In the genomic region with DNA sequence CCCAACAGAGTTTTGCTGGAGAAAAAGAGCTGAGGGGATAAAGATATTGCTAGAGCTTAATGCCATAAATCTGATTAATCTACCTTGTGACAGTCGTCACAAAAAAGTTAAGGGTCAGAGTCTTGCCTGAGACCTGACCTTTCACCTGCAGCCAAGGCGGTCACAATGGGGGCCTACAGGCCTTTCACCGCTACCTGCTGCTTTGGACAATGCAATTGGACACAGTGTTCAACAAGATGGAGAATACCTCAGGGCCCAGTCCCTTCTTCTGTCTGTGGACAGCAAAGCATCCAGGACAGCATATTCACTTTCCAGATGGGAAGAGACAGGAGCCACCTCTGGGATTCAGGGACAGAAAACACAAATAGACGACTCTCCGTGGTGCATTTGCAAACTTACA, we compare ENCODE assay signal across 21 mouse cellular contexts.
DNase-seq lines count a peak whose midpoint lies in the region; ATAC-seq and TF ChIP-seq lines count a peak whose summit lies in the region.
"Had no signal": no experiment of that assay in that cellular context is flagged by ENCODE, and none has a peak within 500 bp of the region (broad histone marks: within the 10 kb centered on the region; RNA-seq: fewer than 3 reads in every experiment).

No protein-coding gene starts in this region.

- no peak for ATAC-seq in forebrain, embryonic 11.5 days (replicated peaks; ENCODE audit: low FRiP score)
- no peak for ATAC-seq in limb, embryonic 14.5 days (ENCODE audit: low FRiP score, low read depth)
- ATAC-seq in neural tube, embryonic 15.5 days (ENCODE audit: low FRiP score) = no peak
- ATAC-seq: lung, postnatal 0 days; Patski had no signal

- peak overlapping the region; percentile 44; the same call in 1 of the 2 replicates for H3K27ac ChIP-seq in forebrain, embryonic 10.5 days
- H3K27ac ChIP-seq in forebrain, embryonic 11.5 days (ENCODE audit: low read depth, low read length) = no peak overlapping the region
- no peak overlapping the region for H3K27ac ChIP-seq in limb, embryonic 14.5 days (replicated peaks; ENCODE audit: low read depth, low read length)
- H3K27ac ChIP-seq in limb, embryonic 10.5 days = no peak overlapping the region
- H3K27ac ChIP-seq in neural tube, embryonic 15.5 days (replicated peaks) = no peak overlapping the region
- H3K27ac ChIP-seq: kidney, embryonic 15.5 days; limb, embryonic 15.5 days; liver, embryonic 13.5 days had no signal

- WGBS in forebrain, embryonic 10.5 days = 32% methylated on average over 5 of the region's 5 CpGs
- 25% methylated on average over 5 of the region's 5 CpGs for WGBS in forebrain, embryonic 11.5 days
- WGBS in limb, embryonic 14.5 days = 83% methylated on average over 5 of the region's 5 CpGs
- WGBS in limb, embryonic 10.5 days = 63% methylated on average over 5 of the region's 5 CpGs
- WGBS in neural tube, embryonic 15.5 days = 20% methylated on average over 5 of the region's 5 CpGs

- H3K4me2 ChIP-seq in forebrain, embryonic 11.5 days (ENCODE audit: low read depth, low read length, severe bottlenecking) = no peak overlapping the region
- peak overlapping the region; percentile 39; the same call in 1 of the 2 replicates for H3K4me2 ChIP-seq in limb, embryonic 14.5 days (replicated peaks; ENCODE audit: low read depth, low read length, severe bottlenecking)
- no peak overlapping the region for H3K4me2 ChIP-seq in neural tube, embryonic 15.5 days

- DNase-seq in forebrain, embryonic 10.5 days (ENCODE audit: extremely low spot score, low spot score) = no peak
- no peak for DNase-seq in forebrain, embryonic 11.5 days (ENCODE audit: low spot score)
- DNase-seq in limb, embryonic 14.5 days (ENCODE audit: low spot score) = no peak
- DNase-seq in limb, embryonic 10.5 days (ENCODE audit: low spot score) = no peak
- peak; percentile 53 for DNase-seq in neural tube, embryonic 10.5 days (ENCODE audit: extremely low spot score, low spot score)
- no peak for DNase-seq in kidney, postnatal 10 days
- DNase-seq in right cerebral cortex, postnatal 36 days (ENCODE audit: low spot score in 2 of 2) = no peak
- DNase-seq: adrenal gland, postnatal 10 days; cerebellum, adult 8-10 months; gastrocnemius, postnatal 14 days; heart, postnatal 14 days; kidney, adult 18-20 months; liver, embryonic 13.5 days; lung, adult 18-20 months had no signal

- no peaks in the 10 kb centered on the region for H3K9me3 ChIP-seq in forebrain, embryonic 10.5 days
- H3K9me3 ChIP-seq in forebrain, embryonic 11.5 days (ENCODE audit: control insufficient read depth, low read length) = no peaks in the 10 kb centered on the region
- no peaks in the 10 kb centered on the region for H3K9me3 ChIP-seq in limb, embryonic 14.5 days (ENCODE audit: control insufficient read depth, low read length)
- H3K9me3 ChIP-seq in limb, embryonic 10.5 days (replicated peaks) = no peaks in the 10 kb centered on the region
- H3K9me3 ChIP-seq in neural tube, embryonic 15.5 days (replicated peaks) = no peaks in the 10 kb centered on the region
- H3K9me3 ChIP-seq: kidney, embryonic 15.5 days; limb, embryonic 15.5 days; liver, embryonic 13.5 days; megakaryocyte, embryonic 14.5 days had no signal

- no peak overlapping the region for H3K9ac ChIP-seq in forebrain, embryonic 11.5 days (ENCODE audit: low read length)
- H3K9ac ChIP-seq in limb, embryonic 14.5 days (ENCODE audit: low read depth, low read length, severe bottlenecking) = no peak overlapping the region
- no peak overlapping the region for H3K9ac ChIP-seq in neural tube, embryonic 15.5 days (replicated peaks)
- H3K9ac ChIP-seq: kidney, embryonic 15.5 days; limb, embryonic 15.5 days had no signal

- no peak for TF ChIP-seq POLR2A in limb, embryonic 14.5 days (IDR thresholded peaks at IDR 0.05; ENCODE audit: borderline replicate concordance, extremely low read depth, insufficient read depth, insufficient read length)

- H3K27me3 ChIP-seq in forebrain, embryonic 10.5 days (ENCODE audit: poor library complexity, severe bottlenecking) = peaks cover 65% of the 10 kb centered on the region
- peaks cover 6% of the 10 kb centered on the region; the same call in 1 of the 2 replicates for H3K27me3 ChIP-seq in forebrain, embryonic 11.5 days (ENCODE audit: control insufficient read depth, insufficient read depth, low read length)
- H3K27me3 ChIP-seq in limb, embryonic 14.5 days (ENCODE audit: control insufficient read depth, insufficient read depth, low read length) = no peaks in the 10 kb centered on the region
- peaks cover 15% of the 10 kb centered on the region; the same call in 1 of the 2 replicates for H3K27me3 ChIP-seq in limb, embryonic 10.5 days (ENCODE audit: low read depth, poor library complexity, severe bottlenecking)
- peaks cover 17% of the 10 kb centered on the region for H3K27me3 ChIP-seq in neural tube, embryonic 15.5 days (replicated peaks)
- H3K27me3 ChIP-seq: limb, embryonic 15.5 days; liver, embryonic 13.5 days; megakaryocyte, embryonic 14.5 days; Patski had no signal

- H3K4me3 ChIP-seq in forebrain, embryonic 10.5 days = no peak overlapping the region
- H3K4me3 ChIP-seq in forebrain, embryonic 11.5 days (ENCODE audit: low read depth, low read length) = no peak overlapping the region
- H3K4me3 ChIP-seq in limb, embryonic 14.5 days (replicated peaks; ENCODE audit: low read length) = no peak overlapping the region
- H3K4me3 ChIP-seq in limb, embryonic 10.5 days = no peak overlapping the region
- H3K4me3 ChIP-seq in neural tube, embryonic 15.5 days (replicated peaks) = no peak overlapping the region
- H3K4me3 ChIP-seq: erythroblast, embryonic 14.5 days; limb, embryonic 15.5 days; megakaryocyte, embryonic 14.5 days had no signal

- H3K36me3 ChIP-seq in forebrain, embryonic 10.5 days (replicated peaks) = no peaks in the 10 kb centered on the region
- H3K36me3 ChIP-seq in forebrain, embryonic 11.5 days (ENCODE audit: control insufficient read depth, insufficient read depth, low read length) = no peaks in the 10 kb centered on the region
- no peaks in the 10 kb centered on the region for H3K36me3 ChIP-seq in limb, embryonic 14.5 days (ENCODE audit: control insufficient read depth, insufficient read depth, low read length)
- H3K36me3 ChIP-seq in limb, embryonic 10.5 days = no peaks in the 10 kb centered on the region
- no peaks in the 10 kb centered on the region for H3K36me3 ChIP-seq in neural tube, embryonic 15.5 days
- H3K36me3 ChIP-seq: kidney, embryonic 15.5 days; limb, embryonic 15.5 days; liver, embryonic 13.5 days had no signal

- H3K4me1 ChIP-seq in forebrain, embryonic 10.5 days = peaks cover 79% of the 10 kb centered on the region
- peaks cover 22% of the 10 kb centered on the region; the same call in 1 of the 2 replicates for H3K4me1 ChIP-seq in forebrain, embryonic 11.5 days (replicated peaks; ENCODE audit: control insufficient read depth, insufficient read depth, low read length)
- H3K4me1 ChIP-seq in limb, embryonic 14.5 days (ENCODE audit: control insufficient read depth, insufficient read depth, low read length) = peaks cover 32% of the 10 kb centered on the region
- peaks cover 64% of the 10 kb centered on the region for H3K4me1 ChIP-seq in limb, embryonic 10.5 days
- H3K4me1 ChIP-seq in neural tube, embryonic 15.5 days = peaks cover 26% of the 10 kb centered on the region
